Mouse (Mus musculus) embryo, embryonic 10 days (tissue): Measurements from ENCODE around the gene Pard3b.

ENCODE experiments used
- DNase-seq: peaks from one replicate; pipeline ENCODE4 v3.0.0-alpha.2; 2015; ENCODE audit warnings: low spot score

Gene Pard3b

GRCm38 (mm10) chr1:62085995-62086394 lies 447.4 kb downstream of the Pard3b start:
- DNase-seq, result peak; percentile 75

DNA sequence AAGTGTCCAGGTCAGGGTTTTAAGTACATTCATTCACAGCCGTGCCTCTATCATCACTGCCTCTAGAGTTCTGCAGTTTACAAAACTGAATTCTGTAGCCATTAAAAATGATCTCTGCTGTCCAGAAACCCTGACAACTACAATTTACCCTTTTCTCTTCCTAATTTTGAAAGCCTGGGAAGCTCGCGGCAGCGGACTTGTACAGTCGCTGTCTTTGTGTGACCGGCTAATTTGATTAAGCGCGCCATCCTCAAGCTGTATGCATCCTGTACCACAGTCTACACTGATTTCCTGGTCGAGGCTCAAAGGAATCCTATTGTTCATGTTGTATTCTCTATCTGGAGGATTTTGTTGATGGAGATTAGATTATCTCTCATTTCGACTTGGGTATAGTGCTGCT lies 448.8 kb downstream of the Pard3b start:
- DNase-seq, result peak; percentile 40

GRCm38 (mm10) chr1:62094885-62095284 lies 456.3 kb downstream of the Pard3b start:
- DNase-seq, result no peak

DNA sequence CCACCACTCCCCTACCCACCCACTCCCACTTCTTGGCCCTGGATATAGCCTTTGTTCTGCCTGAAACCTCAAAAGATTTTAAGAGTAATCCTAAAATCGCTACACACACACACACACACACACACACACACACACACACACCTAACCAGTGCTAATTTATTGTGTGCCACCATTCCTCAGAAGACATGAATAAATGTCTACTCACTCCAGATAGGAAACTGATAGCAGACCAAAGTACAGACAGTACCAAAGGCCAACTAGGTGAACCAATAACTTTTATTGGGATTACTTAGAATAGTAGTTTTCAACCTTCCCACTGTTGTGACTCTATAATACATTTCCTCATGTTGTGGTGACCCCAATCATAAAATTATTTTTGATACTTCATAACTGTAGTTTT lies 483.8 kb downstream of the Pard3b start:
- no peak for DNase-seq

DNA sequence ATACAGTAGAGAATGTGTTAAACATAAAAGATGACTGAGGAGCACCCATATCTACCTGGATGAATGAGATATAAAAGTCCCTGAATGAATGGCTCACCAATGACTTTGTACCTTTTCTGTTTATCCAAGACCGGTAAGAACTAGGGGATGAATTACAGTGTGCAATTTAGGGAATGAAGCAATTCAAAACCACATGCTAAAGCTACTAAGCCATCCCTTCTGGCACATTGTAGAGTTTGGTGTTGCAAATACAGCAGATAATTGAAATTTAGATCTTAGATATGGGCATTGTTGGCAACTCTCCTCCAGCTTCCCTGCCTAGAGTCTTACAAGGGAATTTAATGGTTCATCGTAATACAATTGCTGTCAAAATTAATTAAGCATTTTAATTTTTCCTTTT lies 490.6 kb downstream of the Pard3b start:
- no peak for DNase-seq

GRCm38 (mm10) chr1:62148134-62148533 lies 509.5 kb downstream of the Pard3b start:
- DNase-seq, result no peak

DNA sequence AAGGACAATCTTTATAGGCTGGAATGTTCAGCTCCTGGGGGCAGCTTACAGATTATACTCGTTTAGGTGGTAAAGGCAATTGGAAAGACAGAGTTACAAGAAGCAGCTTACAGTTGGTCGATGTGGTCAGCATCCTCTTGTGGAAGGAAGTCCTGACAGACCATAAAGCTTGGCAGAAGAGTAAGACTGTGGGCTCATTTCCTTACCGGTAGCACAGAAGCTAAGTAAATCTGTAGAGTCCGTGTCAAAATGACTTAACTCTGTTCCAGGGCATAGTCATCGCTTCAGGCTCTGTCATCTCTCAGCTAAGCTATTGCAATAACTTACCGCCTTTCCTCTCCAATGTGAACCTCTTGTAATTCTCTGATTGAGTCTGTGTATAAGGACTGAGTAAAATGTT lies 510.2 kb downstream of the Pard3b start:
- DNase-seq, result no peak

DNA sequence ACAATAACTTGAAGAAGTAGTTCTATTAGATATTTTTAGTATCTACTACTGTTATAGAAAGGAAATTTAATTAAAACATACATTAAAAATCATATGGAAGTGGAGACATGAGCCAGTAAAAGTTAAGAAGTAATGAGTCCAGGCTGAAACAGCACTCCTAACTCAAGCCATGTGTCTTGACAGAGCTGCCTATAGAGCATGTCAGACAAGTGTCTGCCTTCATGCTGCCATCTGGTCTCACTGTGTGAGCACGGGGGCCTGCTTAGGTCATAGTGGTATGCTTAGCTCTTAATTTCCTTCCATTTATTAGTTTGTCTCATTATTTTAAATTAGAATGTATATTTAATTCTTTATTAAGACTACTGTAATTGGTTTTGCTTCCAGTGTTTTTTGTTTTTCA lies 517.3 kb downstream of the Pard3b start:
- peak; percentile 72 for DNase-seq

GRCm38 (mm10) chr1:62159592-62159991 lies 521.0 kb downstream of the Pard3b start:
- DNase-seq, result no peak

- no peak for DNase-seq
Measured at GRCm38 (mm10) chr1:62175013-62175640, 536.5 kb downstream of the Pard3b start.

GRCm38 (mm10) chr1:62181638-62182037 lies 543.0 kb downstream of the Pard3b start:
- peak; percentile 72 for DNase-seq

DNA sequence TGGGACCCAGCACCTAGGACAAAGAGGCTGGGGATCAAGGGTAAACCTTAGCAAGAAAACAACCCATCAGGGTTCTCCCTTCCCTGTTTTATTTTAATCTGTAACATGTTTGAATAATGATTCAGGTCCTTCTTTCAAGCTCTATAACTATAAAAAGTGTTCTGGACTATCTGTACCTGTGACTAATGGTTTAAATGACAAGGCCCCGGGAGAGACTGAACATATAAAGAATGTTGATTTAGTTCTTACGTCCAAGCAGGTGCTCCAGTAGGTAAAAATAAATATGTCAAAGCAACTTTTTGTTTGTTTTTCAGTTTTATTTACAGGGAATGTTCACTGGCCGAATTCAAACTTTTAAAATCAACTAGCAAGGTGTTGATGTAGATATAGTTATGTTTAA lies 544.0 kb downstream of the Pard3b start:
- no peak for DNase-seq

DNA sequence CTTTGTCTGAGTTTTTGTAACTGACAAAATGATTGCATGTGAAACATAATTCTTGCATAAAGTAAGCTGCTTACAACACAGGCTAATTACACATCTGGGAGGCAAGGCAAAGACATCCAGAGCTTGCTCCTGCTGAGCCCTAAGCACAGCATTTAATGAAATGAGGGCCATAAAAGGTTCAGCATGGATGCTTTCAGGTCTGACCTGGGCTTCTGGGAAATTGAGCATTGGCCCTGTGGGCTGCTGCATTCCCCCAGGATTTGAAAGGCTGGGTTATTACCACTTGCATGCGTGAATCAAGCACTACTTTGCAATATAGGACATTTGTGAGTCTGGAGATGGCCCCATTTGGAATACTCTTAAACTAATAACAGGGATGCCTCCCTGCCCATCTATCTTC lies 552.2 kb downstream of the Pard3b start:
- DNase-seq, result peak; percentile 13

GRCm38 (mm10) chr1:62197515-62197914 lies 558.9 kb downstream of the Pard3b start:
- DNase-seq, result no peak

DNA sequence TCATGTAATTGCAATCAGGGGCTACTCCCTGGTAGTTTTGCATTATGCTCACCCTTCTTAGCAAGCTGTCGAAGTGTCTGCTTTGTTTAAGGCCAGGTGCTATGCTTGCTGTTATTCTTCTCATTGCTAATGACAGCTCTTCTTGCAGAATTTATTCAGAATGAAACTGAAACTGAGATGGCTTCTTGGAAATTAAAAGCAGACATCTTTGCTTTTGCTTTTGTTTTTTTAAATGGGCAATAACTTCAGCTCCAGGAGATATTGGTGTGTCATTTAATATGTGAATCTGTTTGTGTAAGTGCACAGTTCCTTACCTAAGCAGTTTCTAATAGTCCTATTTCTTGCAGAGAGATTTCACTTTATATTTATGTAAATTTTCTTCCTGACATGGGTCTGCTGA lies 562.3 kb downstream of the Pard3b start:
- no peak for DNase-seq

- DNase-seq, result no peak
Measured at GRCm38 (mm10) chr1:62201686-62202257, 563.1 kb downstream of the Pard3b start.

GRCm38 (mm10) chr1:62213285-62213684 lies 574.7 kb downstream of the Pard3b start:
- no peak for DNase-seq

DNA sequence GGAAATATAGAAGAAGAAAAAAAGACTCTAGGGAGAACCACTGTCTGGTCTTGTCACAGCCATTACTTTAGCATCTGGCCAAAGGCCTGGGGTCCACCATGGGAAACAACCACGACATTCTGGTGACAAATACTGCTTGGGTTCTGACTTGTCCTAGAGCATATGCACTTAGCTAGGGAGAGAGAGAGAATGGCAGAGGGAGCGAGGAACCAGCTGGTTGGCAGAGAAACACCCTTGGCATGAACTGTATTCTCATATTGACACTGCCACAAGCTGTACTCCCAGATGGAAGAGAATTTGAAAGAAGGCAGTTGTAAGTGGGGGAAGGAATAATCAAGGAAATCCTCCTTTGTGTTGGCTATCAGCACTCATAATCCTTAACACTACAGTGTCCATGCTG lies 577.2 kb downstream of the Pard3b start:
- DNase-seq, result no peak

GRCm38 (mm10) chr1:62216568-62216967 lies 577.9 kb downstream of the Pard3b start:
- DNase-seq, result no peak

DNA sequence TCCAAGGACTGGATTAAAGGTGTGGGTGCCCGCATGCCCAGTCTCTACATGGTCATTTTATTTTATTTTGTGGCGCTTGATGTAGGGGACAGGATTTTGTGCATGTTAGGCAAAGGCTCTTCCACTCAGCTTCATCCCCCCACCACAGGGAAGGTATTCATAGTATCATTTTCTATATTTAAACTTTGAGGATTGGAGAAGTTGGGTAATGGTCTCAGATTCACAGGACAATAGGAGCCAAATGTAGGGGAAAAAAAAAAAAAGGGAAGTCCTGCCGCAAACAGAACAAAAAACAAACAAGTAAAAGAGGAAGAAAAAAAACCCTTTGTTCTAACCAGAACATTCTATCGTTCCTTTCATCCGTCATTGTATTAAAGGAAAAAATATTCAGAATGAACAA lies 590.5 kb downstream of the Pard3b start:
- DNase-seq, result no peak

- DNase-seq, result no peak
Measured at GRCm38 (mm10) chr1:62234039-62234438, 595.4 kb downstream of the Pard3b start.

GRCm38 (mm10) chr1:62235121-62235520 lies 596.5 kb downstream of the Pard3b start:
- no peak for DNase-seq

GRCm38 (mm10) chr1:62244191-62244984 lies 605.8 kb downstream of the Pard3b start:
- peak; percentile 37 for DNase-seq
